Mouse (Mus musculus) stomach, postnatal 0 days (tissue): ENCODE measurements around the gene Ncoa1.

Experiments
- CTCF ChIP-seq: IDR thresholded peaks from 2 replicates; pipeline ENCODE4 v1.5.1; 2016; ENCODE audit warnings: antibody characterized with exemption, low read depth, mild to moderate bottlenecking, moderate library complexity
- EP300 ChIP-seq: optimal IDR thresholded peaks from 2 replicates; pipeline ENCODE3; 2016; ENCODE audit warnings: antibody characterized with exemption

GRCm38 (mm10) chr12:4392074-4392473 lies 84.9 kb downstream of the Ncoa1 start:
- TF ChIP-seq CTCF (no peak), EP300 (no peak)
